Mouse (Mus musculus): ENCODE measurements around the gene Ikzf2.

DNA sequence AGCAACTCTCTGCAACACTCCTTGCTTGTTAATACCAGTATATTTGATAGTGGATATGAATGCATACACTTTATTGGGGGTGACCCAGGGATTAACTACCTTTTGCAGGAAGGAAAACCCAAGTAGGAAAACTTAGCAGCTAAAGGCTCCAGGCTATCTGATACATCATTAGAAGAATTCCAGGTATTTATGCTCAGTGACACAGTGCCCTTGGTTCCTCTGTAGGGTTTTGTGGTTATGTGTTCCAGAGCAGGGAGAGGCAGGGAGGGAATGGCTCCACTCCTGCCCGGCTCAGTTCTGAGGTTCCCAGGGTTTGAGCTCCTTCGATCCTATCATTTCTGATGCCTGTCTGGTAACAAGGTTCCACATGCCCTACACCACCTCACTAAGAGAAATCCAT is 165.4 kb downstream of the Ikzf2 start:
- TF ChIP-seq ZC3H11A (IDR thresholded peaks at IDR 0.05; ENCODE audit: borderline replicate concordance, low read depth, low read length) (no peak), CHD2 (IDR thresholded peaks at IDR 0.05; ENCODE audit: low read depth, low read length) (no peak)
